Mouse (Mus musculus): Measurements from ENCODE around the gene Gm9048.
"Not testable (repeated sequence)": the region's sequence is repeated elsewhere in the genome, so short reads cannot be mapped to it uniquely, and the experiment has no call there.

The Gm9048 gene

GRCm38 (mm10) chr10:118348579-118348978, at the start of gene Gm9048:
Gene Gm9048 (minus strand): TSS chr10:118348679.
- not testable (repeated sequence) for DNase-seq (ENCODE audit: low read depth, low spot score)

DNA sequence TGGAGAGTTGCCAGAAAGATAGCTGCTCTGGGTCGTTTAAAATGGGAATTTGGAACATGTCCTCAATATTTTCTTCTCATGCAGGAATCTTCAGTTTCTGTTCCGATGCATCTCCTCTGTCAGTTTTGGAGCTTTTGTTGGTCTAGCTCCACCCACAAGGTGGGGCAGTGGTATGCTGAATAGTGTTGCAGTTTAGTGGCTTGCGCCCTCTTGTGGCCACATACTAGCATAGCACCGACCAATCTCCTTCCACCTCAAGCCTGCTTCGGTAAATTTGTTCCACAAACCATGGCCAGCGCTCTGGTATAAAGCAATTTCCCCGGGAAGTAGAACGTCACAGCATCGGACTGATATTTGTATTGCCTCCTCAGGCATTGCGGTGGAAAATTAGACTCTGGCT, 22.0 kb upstream of the Gm9048 start:
- DNase-seq (ENCODE audit: low read depth, low spot score), result peak; percentile 91

GRCm38 (mm10) chr10:118369518-118369917, 21.0 kb upstream of the Gm9048 start:
- no peak for DNase-seq (ENCODE audit: low read depth, low spot score)

- not testable (repeated sequence) for DNase-seq (ENCODE audit: low read depth, low spot score)
Measured at GRCm38 (mm10) chr10:118354005-118354404, 5.5 kb upstream of the Gm9048 start, which contains the start of gene Gm9049. Gene Gm9049 (minus strand): TSS chr10:118354105.

GRCm38 (mm10) chr10:118343155-118343554, 5.3 kb downstream of the Gm9048 start, which contains the start of gene Gm9046:
Gene Gm9046 (minus strand): TSS chr10:118343255.
- DNase-seq (ENCODE audit: low read depth, low spot score), result not testable (repeated sequence)

GRCm38 (mm10) chr10:118337731-118338130, 10.7 kb downstream of the Gm9048 start, which contains the start of gene Gm9045:
Gene Gm9045 (minus strand): TSS chr10:118337831.
- DNase-seq (ENCODE audit: low read depth, low spot score), result not testable (repeated sequence)

DNA sequence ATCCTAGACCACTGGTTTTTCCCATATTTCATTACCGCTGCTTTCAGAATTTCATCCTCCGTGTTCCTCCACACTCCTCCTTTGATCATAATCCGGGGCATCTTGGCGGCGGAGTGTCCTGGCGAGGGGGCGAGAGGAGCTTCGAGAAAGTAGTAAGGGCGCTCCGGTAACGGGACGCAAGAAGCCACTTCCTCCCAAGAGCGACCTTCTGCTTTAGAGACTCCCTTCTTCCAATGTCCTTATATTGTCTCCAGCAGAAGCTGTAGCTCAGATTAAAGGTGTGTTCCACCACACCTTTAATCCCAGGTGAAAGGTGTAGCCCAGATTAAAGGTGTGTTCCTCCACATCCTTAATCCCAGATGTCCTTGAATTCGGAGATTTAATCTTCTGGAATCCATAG, 16.2 kb downstream of the Gm9048 start, which contains the start of gene Gm9044:
TSS of gene Gm9044 (minus strand) at position 101 of the 400 bp plus-strand sequence.
- DNase-seq (ENCODE audit: low read depth, low spot score), result not testable (repeated sequence)

GRCm38 (mm10) chr10:118326869-118327268, 21.6 kb downstream of the Gm9048 start, which contains the start of gene Gm9040:
Gene Gm9040 (minus strand): TSS chr10:118326969.
- DNase-seq (ENCODE audit: low read depth, low spot score), result not testable (repeated sequence)

- no peak for DNase-seq (ENCODE audit: low read depth, low spot score)
Measured at GRCm38 (mm10) chr10:118319024-118319423, 29.5 kb downstream of the Gm9048 start.

GRCm38 (mm10) chr10:118302133-118302532, 46.3 kb downstream of the Gm9048 start:
- peak; percentile 3 for DNase-seq (ENCODE audit: low read depth, low spot score)

All from CD4-positive, CD25-positive, alpha-beta regulatory T cell, adult 2 months (primary cell).